Mouse (Mus musculus): Measurements from ENCODE around the gene Lrtm2.

Lrtm2 gene

DNA sequence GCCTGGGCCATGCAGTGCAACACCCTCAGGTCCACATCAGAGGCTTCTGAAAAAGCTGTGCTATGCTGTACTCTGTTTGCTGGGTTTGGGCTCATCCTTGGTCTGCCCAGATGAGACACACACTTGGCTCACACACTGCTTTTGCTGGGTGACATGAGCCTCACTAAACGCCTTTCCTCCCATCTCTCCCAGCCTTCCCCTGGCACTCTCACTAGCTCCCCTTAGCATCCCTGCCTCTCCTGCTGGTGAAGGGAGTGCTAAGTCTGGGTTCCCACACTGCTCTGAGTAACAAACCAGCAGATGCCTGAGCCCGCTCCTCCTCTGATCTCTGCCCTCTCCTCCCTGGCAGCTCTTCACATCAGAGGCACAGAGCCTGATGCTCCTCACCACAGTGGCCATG, 53.9 kb downstream of the Lrtm2 start:
- DNase-seq (ENCODE audit: low spot score) = no peak

Data from spleen, adult 12 weeks (tissue).